Mouse (Mus musculus): ENCODE data around the gene Stub1. TPM values are rescaled to one million over a fixed set of nuclear protein-coding genes. Genes with fewer than 3 reads are reported as not detected.

Stub1 gene
- polyA plus RNA-seq, 1 experiment: 80.7 TPM

Other genes with a start within 250 kb of the Stub1 start
- gene Gng13, start 116.2 kb downstream of the Stub1 start, polyA plus RNA-seq (2012; rRNA removed): 0.09 and 0.11 TPM in 2 replicates
- 3.3 TPM in 2 replicates for gene Chtf18, start 106.0 kb downstream of the Stub1 start, polyA plus RNA-seq (2012; rRNA removed)
- 22.5 and 24.8 TPM in 2 replicates for gene Rpusd1, start 105.7 kb downstream of the Stub1 start, polyA plus RNA-seq (2012; rRNA removed)
- gene Mslnl, start 97.4 kb downstream of the Stub1 start, polyA plus RNA-seq (2012; rRNA removed): 0.24 and 0.38 TPM in 2 replicates
- gene Msln, start 79.0 kb downstream of the Stub1 start, polyA plus RNA-seq (2012; rRNA removed): 3.5 and 10.2 TPM in 2 replicates
- gene Narfl, start 59.6 kb downstream of the Stub1 start, polyA plus RNA-seq (2012; rRNA removed): 7.1 and 8.7 TPM in 2 replicates
- 31.2 and 41.5 TPM in 2 replicates for gene Haghl, start 47.7 kb downstream of the Stub1 start, polyA plus RNA-seq (2012; rRNA removed)
- 0.18 TPM in 1 of 2 replicates, not detected in the other for gene Ccdc78, start 46.8 kb downstream of the Stub1 start, polyA plus RNA-seq (2012; rRNA removed)
- gene Fam173a, start 40.5 kb downstream of the Stub1 start, polyA plus RNA-seq (2012; rRNA removed): 68.2 and 76.3 TPM in 2 replicates
- gene AC134908.4, start 37.7 kb downstream of the Stub1 start, polyA plus RNA-seq (2012; rRNA removed): 0.63 TPM in 1 of 2 replicates, not detected in the other
- gene Metrn, start 36.3 kb downstream of the Stub1 start, polyA plus RNA-seq (2012; rRNA removed): 20.0 and 33.4 TPM in 2 replicates
- gene Fbxl16, start 24.3 kb downstream of the Stub1 start, polyA plus RNA-seq (2012; rRNA removed): 3.9 TPM in 2 replicates
- 16.1 and 17.1 TPM in 2 replicates for gene Wdr24, start 9.8 kb downstream of the Stub1 start, polyA plus RNA-seq (2012; rRNA removed)
- gene Jmjd8, start 4.5 kb downstream of the Stub1 start, polyA plus RNA-seq (2012; rRNA removed): 42.8 and 51.7 TPM in 2 replicates
- 23.2 and 35.2 TPM in 2 replicates for gene Rhbdl1, start 3.9 kb upstream of the Stub1 start, polyA plus RNA-seq (2012; rRNA removed)
- gene Gm20683, start 8.4 kb upstream of the Stub1 start, polyA plus RNA-seq (2012; rRNA removed): 51.3 and 66.3 TPM in 2 replicates
- gene Rhot2, start 11.4 kb upstream of the Stub1 start, polyA plus RNA-seq (2012; rRNA removed): 46.7 and 73.7 TPM in 2 replicates
- 15.9 and 22.1 TPM in 2 replicates for gene Wdr90, start 28.1 kb upstream of the Stub1 start, polyA plus RNA-seq (2012; rRNA removed)
- gene Mcrip2, start 35.4 kb upstream of the Stub1 start, polyA plus RNA-seq (2012; rRNA removed): 114 and 227 TPM in 2 replicates
- 87.6 and 135 TPM in 2 replicates for gene Mettl26, start 41.7 kb upstream of the Stub1 start, polyA plus RNA-seq (2012; rRNA removed)
- 2.3 and 2.7 TPM in 2 replicates for gene Wfikkn1, start 47.5 kb upstream of the Stub1 start, polyA plus RNA-seq (2012; rRNA removed)
- gene Rab40c, start 86.3 kb upstream of the Stub1 start, polyA plus RNA-seq (2012; rRNA removed): 32.5 and 35.9 TPM in 2 replicates
- 54.4 and 60.1 TPM in 2 replicates for gene Pigq, start 111.5 kb upstream of the Stub1 start, polyA plus RNA-seq (2012; rRNA removed)
- 0.06 TPM in 1 of 2 replicates, not detected in the other for gene Nhlrc4, start 111.6 kb upstream of the Stub1 start, polyA plus RNA-seq (2012; rRNA removed)
- 0.09 TPM in 1 of 2 replicates, not detected in the other for gene A930017K11Rik, start 119.2 kb upstream of the Stub1 start, polyA plus RNA-seq (2012; rRNA removed)
- gene Capn15, start 152.4 kb upstream of the Stub1 start, polyA plus RNA-seq (2012; rRNA removed): 31.3 and 34.1 TPM in 2 replicates
- 14.1 and 15.5 TPM in 2 replicates for gene Rab11fip3, start 236.2 kb upstream of the Stub1 start, polyA plus RNA-seq (2012; rRNA removed)

All from stomach, adult 2 months (tissue).